Mouse (Mus musculus): ENCODE measurements around the gene Cracr2b.

- TF ChIP-seq CTCF (IDR thresholded peaks at IDR 0.05; ENCODE audit: control insufficient read depth, insufficient read depth, insufficient read length) (no peak), MYOG (IDR thresholded peaks at IDR 0.05; ENCODE audit: control insufficient read depth, extremely low read depth, insufficient read length) (no peak), USF1 (IDR thresholded peaks at IDR 0.05; ENCODE audit: low read depth) (no peak), FOSL1 (IDR thresholded peaks at IDR 0.05; ENCODE audit: insufficient read depth, low read length, poor library complexity, severe bottlenecking) (no peak)
Observed at GRCm38 (mm10) chr7:141423811-141424210, 37.1 kb upstream of the Cracr2b start.

All from C2C12 (cell line).